Mouse (Mus musculus) limb, embryonic 14.5 days (tissue): ENCODE data around the gene Ints14. TPM values are rescaled to one million over a fixed set of nuclear protein-coding genes. Genes with fewer than 3 reads are reported as not detected.
A peak's percentile ranks its signal among the peaks of the same experiment; 100 is the strongest.

Experiments used
- ATAC-seq: fragments of 200-750 bp; cut with Nextera tagmentation; 2 replicates; pipeline ENCODE4 v1.8.0; 2017; ENCODE audit warnings: low read depth, moderate number of reproducible peaks, moderate TSS enrichment; ENCODE audit not compliant: low FRiP score
- DNase-seq: peaks from one replicate; pipeline ENCODE4 v3.0.0-alpha.2; 2015; ENCODE audit warnings: low spot score
- H3K27ac ChIP-seq: fragments of 300-500 bp; sonication (generic); replicated peaks from 2 replicates; pipeline ENCODE4 v1.5.1; 2014; ENCODE audit warnings: low read depth, mild to moderate bottlenecking, low read length, moderate library complexity, mixed read lengths
- H3K27me3 ChIP-seq: fragments of 300-500 bp; sonication (generic); 2 replicates; pipeline ENCODE4 v1.6.1; 2014; ENCODE audit warnings: low read length, mixed read lengths; ENCODE audit not compliant: control insufficient read depth, insufficient read depth
- H3K36me3 ChIP-seq: fragments of 300-500 bp; sonication (generic); 2 replicates; pipeline ENCODE4 v1.6.1; 2014; ENCODE audit warnings: mild to moderate bottlenecking, low read length, moderate library complexity, mixed read lengths; ENCODE audit not compliant: control insufficient read depth, insufficient read depth
- H3K4me1 ChIP-seq: fragments of 300-500 bp; sonication (generic); 2 replicates; pipeline ENCODE4 v1.6.1; 2014; ENCODE audit warnings: antibody characterized with exemption, low read length, mixed read lengths; ENCODE audit not compliant: control insufficient read depth, insufficient read depth
- H3K4me2 ChIP-seq: fragments of 300-500 bp; sonication (generic); replicated peaks from 2 replicates; pipeline ENCODE4 v1.6.1; 2014; ENCODE audit warnings: low read depth, mild to moderate bottlenecking, low read length, moderate library complexity; ENCODE audit not compliant: severe bottlenecking
- H3K4me3 ChIP-seq: fragments of 300-500 bp; sonication (generic); replicated peaks from 2 replicates; pipeline ENCODE4 v1.5.1; 2014; ENCODE audit warnings: low read length
- H3K9ac ChIP-seq: fragments of 300-500 bp; sonication (generic); 2 replicates; pipeline ENCODE4 v1.6.1; 2014; ENCODE audit warnings: mild to moderate bottlenecking, low read depth, low read length, moderate library complexity; ENCODE audit not compliant: severe bottlenecking
- H3K9me3 ChIP-seq: fragments of 300-500 bp; sonication (generic); 2 replicates; pipeline ENCODE4 v1.6.1; 2016; ENCODE audit warnings: low read length; ENCODE audit not compliant: control insufficient read depth
- POLR2A ChIP-seq: fragments of 200-500 bp; IDR thresholded peaks from 2 replicates; pipeline ENCODE4 v1.8.0; 2012; ENCODE audit warnings: inconsistent platforms, mild to moderate bottlenecking, moderate library complexity, borderline replicate concordance; ENCODE audit not compliant: insufficient read depth, insufficient read length; ENCODE audit errors: extremely low read depth
- WGBS: fragments of 180-500 bp; shearing (Covaris S2); extraction: QIAGEN DNeasy Blood & Tissue Kit; methylation state at CpG from one replicate; pipeline ENCODE4 v1.1.7; 2014; 5-methylcytosine and 5-hydroxymethylcytosine counted together
- polyA plus RNA-seq, 2 experiments: library from polyadenylated mRNA; depleted of rRNA in 1 of 2; stranded (reverse) in 1 of 2; unstranded in 1 of 2; fragments of >200 nt; fragmentation: Nextera tagmentation in 1 of 2; extraction: Ambion mirVana in 1 of 2; gene quantifications; 2 replicates each; pipeline versions ENCODE4 v1.2.1 to v1.2.3; 2012 to 2014

Gene Ints14
- polyA plus RNA-seq (2012; rRNA removed) (37.0 and 38.1 TPM in 2 replicates), polyA plus RNA-seq (2014; fragmentation: Nextera tagmentation; extraction: Ambion mirVana) (50.4 and 50.5 TPM in 2 replicates)

DNA sequence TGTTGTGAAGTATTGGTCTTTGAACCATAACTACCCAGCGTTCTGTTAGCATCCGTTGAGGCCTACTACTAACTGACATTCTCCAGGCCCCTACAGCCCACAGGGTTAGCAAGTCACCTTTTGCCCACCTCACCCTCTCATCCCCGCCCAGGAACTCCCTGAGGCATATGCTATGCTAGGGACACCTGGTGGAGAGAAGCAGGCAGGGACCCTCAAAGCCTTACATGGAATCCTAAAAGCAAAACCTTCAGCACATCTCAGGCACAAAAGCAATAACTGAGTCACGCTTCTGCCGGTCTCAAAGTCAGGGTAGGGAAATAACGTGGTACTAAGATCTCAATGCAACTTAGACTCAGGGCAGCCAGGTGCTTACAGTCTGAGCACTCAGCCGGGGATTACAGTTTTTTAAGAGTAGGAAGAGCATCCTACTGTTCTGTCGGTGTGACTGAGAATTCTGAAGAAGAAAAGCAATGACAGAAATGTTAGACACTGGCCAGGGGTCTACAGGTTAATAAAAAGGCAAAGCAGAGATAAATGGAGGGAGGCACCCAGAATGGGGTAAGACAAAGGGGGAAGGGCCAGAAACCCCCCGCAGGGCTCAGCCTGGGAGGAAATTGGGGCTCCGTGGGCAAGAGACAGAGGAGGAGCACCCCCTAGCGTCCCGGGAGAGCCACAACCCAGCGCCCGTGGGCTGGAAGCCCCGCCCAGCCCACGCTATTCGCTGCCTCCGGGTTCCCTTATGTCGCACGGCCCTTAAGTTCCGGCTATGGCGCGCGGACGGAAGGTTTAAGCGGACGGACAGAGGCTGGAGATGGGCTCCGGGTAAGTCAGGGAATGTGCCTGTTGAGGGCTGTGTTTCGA is at the start of gene Ints14:
TSS of gene Ints14 (plus strand) at position 789 of the 861 bp plus-strand sequence.
- 2% methylated on average over 27 of the region's 29 CpGs for WGBS
- peak within 1 kb of the TSS; percentile 82 for H3K4me3 ChIP-seq
- TF ChIP-seq POLR2A: peak; percentile 82; the same call in 1 of the 2 replicates
- ATAC-seq: peak; percentile 95
- peak; percentile 96 for DNase-seq
- peaks cover 26% of the 10 kb centered on the region for H3K36me3 ChIP-seq
- peak within 1 kb of the TSS; percentile 96 for H3K9ac ChIP-seq
- peaks cover 7% of the 10 kb centered on the region for H3K4me1 ChIP-seq
- H3K9me3 ChIP-seq: no peaks in the 10 kb centered on the region
- no peaks in the 10 kb centered on the region for H3K27me3 ChIP-seq
- peak within 1 kb of the TSS; percentile 87 for H3K27ac ChIP-seq
- H3K4me2 ChIP-seq: peak within 1 kb of the TSS; percentile 57

DNA sequence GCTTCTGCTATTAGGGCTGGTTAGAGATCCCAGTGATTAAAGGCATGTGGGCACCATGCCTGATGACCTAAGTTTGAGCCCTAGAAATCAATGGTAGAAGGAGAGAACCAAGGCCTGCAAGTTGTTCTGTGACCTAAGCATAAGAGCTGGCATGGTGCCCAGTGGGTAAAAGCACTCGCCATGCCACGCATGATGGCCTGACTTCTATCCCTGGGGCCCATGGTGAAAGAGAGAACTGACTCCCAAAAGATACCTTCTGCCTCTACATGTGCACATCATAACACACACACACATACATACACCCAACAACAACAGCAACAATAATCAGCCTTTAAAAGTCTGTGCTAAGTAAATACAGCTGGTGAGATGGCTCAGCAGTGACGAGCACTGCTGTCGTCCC is 47.3 kb upstream of the Ints14 start:
- no peak overlapping the region for H3K27ac ChIP-seq
- H3K4me2 ChIP-seq: no peak overlapping the region
- no peaks in the 10 kb centered on the region for H3K9me3 ChIP-seq
- H3K27me3 ChIP-seq: no peaks in the 10 kb centered on the region
- ATAC-seq: no peak
- H3K36me3 ChIP-seq: peaks cover 17% of the 10 kb centered on the region
- H3K4me1 ChIP-seq: no peaks in the 10 kb centered on the region
- no peak for TF ChIP-seq POLR2A
- H3K9ac ChIP-seq: no peak overlapping the region
- 93% methylated on average over 4 of the region's 4 CpGs for WGBS
- no peak overlapping the region for H3K4me3 ChIP-seq
- no peak for DNase-seq

DNA sequence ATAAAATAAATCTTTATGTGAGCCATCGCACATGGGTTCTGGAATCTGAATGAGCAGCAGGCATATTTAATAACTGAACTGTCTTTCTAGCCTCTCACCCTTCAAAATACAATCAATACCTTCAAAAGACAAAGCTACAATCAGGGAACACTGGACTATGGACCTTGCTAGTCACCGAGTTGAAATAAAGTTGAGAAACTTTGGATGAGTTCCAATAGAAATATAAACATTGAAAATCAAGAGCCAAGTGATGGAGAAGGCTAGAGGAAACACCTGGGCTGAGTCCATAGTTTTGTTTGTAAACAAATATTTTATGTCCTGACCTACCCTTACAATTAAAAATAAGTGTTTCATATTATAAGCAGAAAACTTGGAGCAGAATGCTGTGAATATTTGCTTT is 46.7 kb upstream of the Ints14 start:
- Histone ChIP-seq H3K4me1 (no peaks in the 10 kb centered on the region), H3K4me3 (no peak overlapping the region), H3K36me3 (peaks cover 17% of the 10 kb centered on the region), H3K27me3 (no peaks in the 10 kb centered on the region), H3K27ac (no peak overlapping the region), H3K9ac (no peak overlapping the region), H3K4me2 (no peak overlapping the region), H3K9me3 (no peaks in the 10 kb centered on the region)
- WGBS: 82% methylated on average over 2 of the region's 2 CpGs
- ATAC-seq (no peak), DNase-seq (no peak)
- no peak for TF ChIP-seq POLR2A

DNA sequence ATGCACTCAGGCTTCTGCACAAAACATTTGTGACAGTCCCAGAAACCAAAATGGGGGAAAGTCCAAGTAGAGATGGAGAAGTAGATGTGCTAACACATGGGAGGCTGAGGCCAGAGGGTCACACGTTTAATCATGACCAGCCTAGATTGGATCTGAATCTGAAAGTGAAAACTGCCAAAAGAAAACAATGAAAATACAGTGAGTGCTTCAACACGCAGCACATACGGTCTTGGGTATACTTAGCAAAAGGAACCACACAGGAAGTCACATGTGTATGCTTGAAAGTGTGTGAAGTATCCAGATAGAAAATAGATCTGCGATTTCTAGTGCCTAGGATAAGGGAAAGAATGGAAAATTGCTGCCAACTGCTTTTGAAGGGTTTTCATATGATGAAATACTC is 46.1 kb upstream of the Ints14 start:
- DNase-seq (no peak), ATAC-seq (no peak)
- no peak overlapping the region for H3K27ac ChIP-seq
- no peak overlapping the region for H3K9ac ChIP-seq
- H3K27me3 ChIP-seq: no peaks in the 10 kb centered on the region
- 82% methylated on average over 4 of the region's 4 CpGs for WGBS
- H3K4me2 ChIP-seq: no peak overlapping the region
- peaks cover 15% of the 10 kb centered on the region for H3K36me3 ChIP-seq
- no peak overlapping the region for H3K4me3 ChIP-seq
- H3K4me1 ChIP-seq: no peaks in the 10 kb centered on the region
- no peaks in the 10 kb centered on the region for H3K9me3 ChIP-seq
- TF ChIP-seq POLR2A: no peak

DNA sequence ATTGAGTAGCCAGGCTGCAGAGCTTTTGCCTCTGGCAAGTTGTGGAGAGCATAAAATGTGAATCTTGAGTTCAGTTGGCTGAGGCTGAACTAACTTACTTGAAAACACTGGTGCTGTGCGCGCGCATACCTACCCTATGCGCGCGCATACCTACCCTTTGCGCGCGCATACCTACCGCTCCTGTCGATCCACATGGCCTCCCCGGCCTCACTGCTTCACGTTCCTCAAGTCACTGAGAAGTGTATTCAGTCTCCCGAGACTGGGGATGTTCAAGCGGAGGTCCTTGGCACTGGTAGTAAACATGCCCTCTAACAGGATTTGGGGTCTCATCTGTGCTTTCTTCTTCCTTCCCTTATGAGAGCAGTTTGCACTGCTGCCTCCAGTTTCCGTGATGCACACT is 42.1 kb upstream of the Ints14 start:
- H3K27ac ChIP-seq: no peak overlapping the region
- H3K9me3 ChIP-seq: no peaks in the 10 kb centered on the region
- 0 out of 2 replicates have a peak overlapping the region, but pooled peaks have one; percentile 4 for H3K9ac ChIP-seq
- 34% methylated on average over 16 of the region's 16 CpGs for WGBS
- peak overlapping the region; percentile 41 for H3K4me2 ChIP-seq
- DNase-seq: peak; percentile 65
- 0 out of 2 replicates have a peak, but pooled peaks have one; percentile 18 for TF ChIP-seq POLR2A
- ATAC-seq: no peak
- peak overlapping the region; percentile 29 for H3K4me3 ChIP-seq
- H3K4me1 ChIP-seq: no peaks in the 10 kb centered on the region
- H3K27me3 ChIP-seq: no peaks in the 10 kb centered on the region
- peaks cover 4% of the 10 kb centered on the region for H3K36me3 ChIP-seq
